Mouse (Mus musculus) common myeloid progenitor, adult 5-6 weeks (primary cell): ENCODE results near the gene Mrpl27. TPM values are rescaled to one million over a fixed set of nuclear protein-coding genes. Genes with fewer than 3 reads are reported as not detected.
"Not testable (repeated sequence)": the region's sequence is repeated elsewhere in the genome, so short reads cannot be mapped to it uniquely, and the experiment has no call there.

Experiments used
- ATAC-seq: replicated peaks from 2 replicates; pipeline ENCODE4 v1.8.0; 2016; ENCODE audit warnings: low read depth, mild to moderate bottlenecking, moderate TSS enrichment, inconsistent platforms; ENCODE audit not compliant: poor library complexity, severe bottlenecking
- total RNA-seq: library from RNA; stranded (forward); fragments of 200-1000, 187-1606 nt; gene quantifications from 2 replicates; pipeline ENCODE4 v1.2.3, GENCODE M21; 2017

Gene Mrpl27
- total RNA-seq, result 35.0 and 63.6 TPM in 2 replicates

- peak; percentile 88 for ATAC-seq
Measured at GRCm38 (mm10) chr11:94653663-94654436, at the start of gene Mrpl27, which contains the start of gene Eme1. Gene Mrpl27, plus strand, starts transcription at chr11:94653767. Gene Eme1, minus strand, starts transcription at chr11:94653964.

- peak; percentile 18; the same call in 1 of the 2 replicates for ATAC-seq
Measured at GRCm38 (mm10) chr11:94610744-94611740, 42.5 kb upstream of the Mrpl27 start.

GRCm38 (mm10) chr11:94614603-94615002, 39.0 kb upstream of the Mrpl27 start:
- ATAC-seq, result no peak

GRCm38 (mm10) chr11:94615494-94615893, 38.1 kb upstream of the Mrpl27 start:
- no peak for ATAC-seq

- ATAC-seq, result no peak
Measured at GRCm38 (mm10) chr11:94617646-94618045, 35.9 kb upstream of the Mrpl27 start.

GRCm38 (mm10) chr11:94620766-94621457, 32.7 kb upstream of the Mrpl27 start:
- no peak for ATAC-seq

GRCm38 (mm10) chr11:94621458-94621852, 32.1 kb upstream of the Mrpl27 start:
- ATAC-seq, result no peak

GRCm38 (mm10) chr11:94622162-94622561, 31.4 kb upstream of the Mrpl27 start:
- no peak for ATAC-seq

GRCm38 (mm10) chr11:94629199-94629883, 24.2 kb upstream of the Mrpl27 start, which contains the start of gene Lrrc59:
Gene Lrrc59, plus strand, starts transcription at chr11:94629767.
- ATAC-seq, result peak; percentile 99

- 0 out of 2 replicates have a peak, but pooled peaks have one; percentile 1 for ATAC-seq
Measured at GRCm38 (mm10) chr11:94629884-94630198, 23.7 kb upstream of the Mrpl27 start.

GRCm38 (mm10) chr11:94630199-94631011, 23.2 kb upstream of the Mrpl27 start:
- ATAC-seq, result 0 out of 2 replicates have a peak, but pooled peaks have one; percentile 7

GRCm38 (mm10) chr11:94631969-94632368, 21.6 kb upstream of the Mrpl27 start:
- no peak for ATAC-seq

- no peak for ATAC-seq
Measured at GRCm38 (mm10) chr11:94632988-94633387, 20.6 kb upstream of the Mrpl27 start.

GRCm38 (mm10) chr11:94634431-94634830, 19.1 kb upstream of the Mrpl27 start:
- no peak for ATAC-seq

- no peak for ATAC-seq
Measured at GRCm38 (mm10) chr11:94644461-94645219, 8.9 kb upstream of the Mrpl27 start.

- ATAC-seq, result no peak
Measured at GRCm38 (mm10) chr11:94646457-94646856, 7.1 kb upstream of the Mrpl27 start.

GRCm38 (mm10) chr11:94651241-94651640, 2.3 kb upstream of the Mrpl27 start:
- ATAC-seq, result not testable (repeated sequence)

- ATAC-seq, result no peak
Measured at GRCm38 (mm10) chr11:94652973-94653372, 594 bp upstream of the Mrpl27 start.
